Mouse (Mus musculus): Measurements from ENCODE around the gene Rpp25l.
"Not testable (repeated sequence)": the region's sequence is repeated elsewhere in the genome, so short reads cannot be mapped to it uniquely, and the experiment has no call there.

The Rpp25l gene

DNA sequence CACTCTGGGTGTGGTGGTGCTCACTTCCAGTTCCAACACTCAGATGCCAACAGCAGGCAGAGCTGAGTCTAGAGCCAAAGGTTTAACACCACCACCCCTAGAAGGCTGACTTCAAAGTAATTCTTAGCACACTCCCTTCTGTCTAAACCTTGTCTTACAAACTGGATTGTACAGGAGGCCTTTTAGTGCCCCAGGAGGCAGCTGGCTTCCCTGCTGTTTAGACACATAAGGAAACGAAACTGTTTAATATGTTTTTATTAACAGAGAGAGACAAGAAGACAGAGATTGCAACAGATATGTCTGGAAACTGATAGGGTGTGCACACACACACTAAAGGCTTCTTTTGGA lies 24.9 kb upstream of the Rpp25l start:
- no peak for DNase-seq (ENCODE audit: extremely low read depth, low read depth, low spot score)

GRCm38 (mm10) chr4:41737602-41738255 lies 24.4 kb upstream of the Rpp25l start:
- DNase-seq (ENCODE audit: extremely low read depth, low read depth, low spot score), result no peak

- no peak for DNase-seq (ENCODE audit: extremely low read depth, low read depth, low spot score)
Measured at GRCm38 (mm10) chr4:41731052-41731765, 17.9 kb upstream of the Rpp25l start, which contains the start of gene Arid3c. Gene Arid3c (minus strand): TSS chr4:41731142.

- no peak for DNase-seq (ENCODE audit: extremely low read depth, low read depth, low spot score)
Measured at GRCm38 (mm10) chr4:41726826-41727621, 13.7 kb upstream of the Rpp25l start.

GRCm38 (mm10) chr4:41722918-41723351 lies 9.6 kb upstream of the Rpp25l start, which contains the start of gene Dctn3:
Gene Dctn3 (minus strand): TSS chr4:41723170.
- peak; percentile 59 for DNase-seq (ENCODE audit: extremely low read depth, low read depth, low spot score)

- no peak for DNase-seq (ENCODE audit: extremely low read depth, low read depth, low spot score)
Measured at GRCm38 (mm10) chr4:41716834-41717233, 3.5 kb upstream of the Rpp25l start.

DNA sequence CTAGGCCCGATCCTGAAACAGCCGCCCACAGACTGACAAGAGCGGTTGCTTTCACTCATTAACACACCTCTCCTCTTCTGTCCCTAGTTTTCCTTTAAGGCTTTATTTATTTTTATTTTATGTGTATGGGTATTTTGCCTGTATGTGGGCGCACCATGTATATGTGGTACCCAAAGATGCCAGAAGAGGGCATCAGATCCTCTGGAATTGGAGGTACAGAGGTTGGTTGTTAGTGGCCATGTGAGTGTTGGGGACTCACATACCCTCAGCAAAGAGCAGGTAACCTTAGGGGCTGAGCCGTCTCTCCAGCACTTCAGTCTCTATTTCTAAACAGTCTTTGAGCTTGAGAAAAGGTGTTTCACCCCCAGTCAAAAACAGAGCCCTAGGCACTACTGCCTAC lies 2.3 kb upstream of the Rpp25l start:
- DNase-seq (ENCODE audit: extremely low read depth, low read depth, low spot score), result no peak

- no peak for DNase-seq (ENCODE audit: extremely low read depth, low read depth, low spot score)
Measured at GRCm38 (mm10) chr4:41715082-41715481, 1.7 kb upstream of the Rpp25l start.

DNA sequence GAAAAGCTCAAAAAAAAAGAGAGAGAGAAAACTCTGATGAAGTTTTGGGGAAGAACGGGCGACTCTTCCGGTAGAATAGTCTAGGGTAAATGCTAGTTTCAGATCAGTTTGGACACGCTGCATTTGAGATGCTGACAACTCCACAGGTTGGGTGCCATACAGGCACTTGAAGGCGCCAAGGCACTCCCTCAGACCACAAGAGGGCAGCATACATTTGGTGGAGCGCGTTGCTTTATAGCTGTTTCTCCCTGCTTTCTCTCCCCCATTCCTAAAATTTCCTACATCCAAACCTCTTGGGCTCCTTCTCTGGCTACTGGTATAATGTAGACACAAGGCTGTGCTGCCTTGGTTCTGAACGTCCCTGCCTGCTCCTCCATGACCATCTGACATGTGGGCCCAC lies 942 bp upstream of the Rpp25l start:
- no peak for DNase-seq (ENCODE audit: extremely low read depth, low read depth, low spot score)

DNA sequence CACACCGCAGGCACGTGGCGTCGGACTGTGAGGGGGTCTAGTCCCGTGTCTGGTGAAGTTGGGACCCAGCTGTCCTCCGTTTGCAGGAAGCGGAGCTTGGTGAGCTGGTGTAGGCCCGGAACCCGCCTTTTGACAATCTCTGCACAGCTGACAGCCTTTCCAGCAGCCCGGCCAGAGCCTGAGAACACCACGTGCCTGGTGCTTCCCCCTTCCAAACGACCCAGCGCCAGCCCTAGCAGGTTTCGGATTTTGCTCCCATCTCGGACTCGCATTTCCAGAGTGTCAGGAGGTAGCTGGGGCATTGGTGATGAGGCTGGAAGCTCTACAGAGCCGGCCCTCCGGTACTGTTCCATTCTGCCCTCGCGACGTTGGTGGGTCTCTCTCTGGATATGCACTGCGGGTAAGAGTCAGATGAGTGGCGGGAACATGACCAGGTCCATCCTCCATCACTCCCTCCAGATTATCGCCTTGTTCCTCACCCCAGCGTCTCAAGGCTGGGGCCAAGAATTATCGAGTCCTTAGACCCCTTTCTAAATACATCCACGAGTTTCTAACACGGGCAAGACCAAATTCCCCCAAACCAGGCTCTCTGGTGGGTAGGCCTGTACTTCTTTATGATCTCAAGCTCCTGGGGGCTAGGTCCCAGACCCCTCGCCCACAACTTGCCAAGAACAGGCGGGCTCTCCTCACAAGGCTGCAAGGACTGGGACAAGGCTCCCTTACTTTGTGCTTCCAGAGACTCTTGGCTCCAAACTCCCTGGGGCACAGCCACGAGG lies 725 bp downstream of the Rpp25l start:
- DNase-seq (ENCODE audit: extremely low read depth, low read depth, low spot score), result no peak

GRCm38 (mm10) chr4:41711705-41712375 lies 1.5 kb downstream of the Rpp25l start:
- no peak for DNase-seq (ENCODE audit: extremely low read depth, low read depth, low spot score)

DNA sequence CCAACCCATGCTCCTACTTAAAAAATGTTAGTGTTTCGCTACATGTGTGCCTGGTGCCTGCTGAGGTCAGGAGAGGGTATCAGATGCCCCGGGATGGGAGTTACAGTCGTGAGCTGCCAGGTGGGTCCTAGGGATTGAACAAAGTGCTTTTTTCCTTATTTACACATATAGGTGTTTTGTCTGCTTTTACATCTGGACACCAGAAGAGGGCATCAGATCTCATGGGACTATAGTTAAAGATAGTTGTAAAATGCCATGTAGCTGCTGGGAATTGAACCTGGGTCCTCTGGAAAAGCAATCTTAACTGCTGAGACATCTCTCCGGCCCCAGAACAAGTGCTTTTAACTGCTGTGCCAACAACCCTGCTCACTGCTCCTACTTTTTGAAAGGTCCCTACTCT lies 3.1 kb downstream of the Rpp25l start:
- DNase-seq (ENCODE audit: extremely low read depth, low read depth, low spot score), result no peak

DNA sequence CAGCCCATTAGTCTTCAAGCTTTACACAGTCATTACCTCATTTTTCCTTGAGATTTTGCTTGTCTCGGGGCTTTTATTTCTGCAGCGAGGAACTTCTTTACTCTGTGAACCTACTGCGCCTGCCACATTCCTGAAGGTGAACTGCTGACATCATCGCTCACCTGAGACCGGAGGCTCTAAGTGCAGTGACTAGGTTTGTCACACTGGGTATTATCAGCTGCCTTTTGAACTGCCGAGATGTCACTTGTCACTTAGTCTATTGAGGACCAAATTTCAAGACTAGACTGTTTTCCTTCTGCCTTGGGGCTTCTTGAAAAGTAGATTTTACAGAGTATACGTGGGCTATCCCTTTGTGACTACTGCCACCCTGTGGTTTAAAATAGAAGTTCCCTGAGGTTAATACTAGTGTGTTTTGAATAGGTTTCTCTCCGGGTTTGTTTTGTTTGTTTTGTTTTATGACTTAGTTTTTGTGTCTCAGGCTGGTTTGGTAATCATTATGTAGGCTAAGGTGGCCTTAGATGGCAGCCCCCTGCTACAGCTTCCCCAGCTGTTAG lies 5.1 kb downstream of the Rpp25l start:
- no peak for DNase-seq (ENCODE audit: extremely low read depth, low read depth, low spot score)

DNA sequence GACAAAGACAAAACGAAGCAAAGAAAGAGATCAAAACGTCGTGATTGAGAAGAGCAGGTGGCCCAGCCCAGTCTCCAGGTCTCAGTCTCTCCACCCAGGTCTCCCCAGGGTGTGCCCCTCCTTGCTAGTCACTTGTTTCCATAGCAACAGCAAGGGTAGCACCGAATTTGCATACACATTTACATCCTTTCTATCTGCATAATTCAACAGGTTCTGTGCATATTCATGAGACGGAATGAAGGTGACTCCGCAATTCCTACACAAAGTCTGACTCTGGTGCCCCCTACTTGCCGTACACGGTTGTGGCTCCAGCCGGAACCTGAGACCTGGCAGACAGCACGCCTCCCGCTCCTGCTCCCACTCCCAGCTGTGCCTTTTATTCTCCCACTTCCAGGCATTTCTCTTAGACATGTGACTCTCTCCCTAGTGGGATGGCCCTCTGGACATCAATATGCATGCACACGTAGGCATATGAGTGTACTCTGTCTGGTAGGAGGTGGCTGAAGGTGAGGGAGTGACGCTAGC lies 6.3 kb downstream of the Rpp25l start:
- no peak for DNase-seq (ENCODE audit: extremely low read depth, low read depth, low spot score)

DNA sequence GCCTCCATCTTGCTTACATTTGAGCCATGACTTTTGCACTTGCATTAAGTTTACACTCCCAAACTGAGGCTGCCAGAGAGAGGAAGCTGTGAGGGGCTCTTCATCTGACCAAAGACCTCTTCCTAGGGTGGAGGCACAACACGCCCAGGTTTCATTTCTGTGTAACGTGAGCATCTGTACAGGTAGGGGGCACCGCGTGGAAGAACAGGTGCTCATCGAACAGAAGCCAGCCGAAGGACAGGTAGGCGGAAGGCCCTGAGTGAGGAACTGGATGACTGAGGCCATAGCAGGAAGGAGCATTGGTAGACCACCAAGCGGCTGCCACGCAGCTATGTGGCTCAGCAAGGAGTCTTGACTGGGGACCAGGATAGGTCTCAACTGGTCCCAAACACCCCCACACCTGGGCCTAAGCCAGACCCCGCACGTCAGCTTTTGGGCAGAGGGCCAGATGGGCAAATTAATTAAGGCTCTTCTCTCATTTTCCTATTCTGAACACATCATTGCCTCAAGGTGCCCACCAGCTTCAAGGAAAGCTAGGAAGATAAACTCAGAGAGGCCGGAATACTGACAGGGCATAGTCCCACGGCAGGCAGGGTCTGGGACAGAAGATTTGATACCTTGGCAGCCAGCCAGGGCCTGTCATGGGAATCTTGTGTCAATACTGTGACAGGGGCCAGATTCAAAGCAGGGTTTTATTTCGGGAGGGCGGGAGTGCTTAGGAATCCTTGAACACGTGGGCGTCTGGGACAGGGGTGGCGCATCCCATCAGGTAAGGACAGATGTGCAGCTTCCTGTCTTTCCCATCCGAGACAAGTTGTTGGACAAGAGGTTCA lies 7.2 kb downstream of the Rpp25l start:
- no peak for DNase-seq (ENCODE audit: extremely low read depth, low read depth, low spot score)

GRCm38 (mm10) chr4:41704651-41705050 lies 8.7 kb downstream of the Rpp25l start:
- no peak for DNase-seq (ENCODE audit: extremely low read depth, low read depth, low spot score)

DNA sequence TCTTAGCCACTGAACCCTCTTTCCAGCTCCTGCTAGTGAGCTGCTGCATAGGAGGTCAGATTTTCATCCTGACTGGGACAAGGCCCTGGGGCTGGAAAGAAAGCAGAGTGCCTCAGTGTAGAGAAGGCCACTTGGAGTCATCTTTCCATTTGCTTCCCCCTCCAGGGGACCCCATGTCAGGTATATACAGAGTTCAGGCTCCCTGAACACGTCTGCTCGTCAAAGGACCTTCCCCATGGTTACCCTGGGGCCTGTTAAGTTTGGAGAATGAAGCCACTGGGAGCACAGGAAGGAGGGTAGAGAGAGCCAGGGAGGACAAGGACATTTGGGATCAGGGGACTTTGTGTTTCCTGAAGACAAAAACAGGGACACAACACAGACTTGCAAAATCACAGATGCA lies 11.1 kb downstream of the Rpp25l start:
- not testable (repeated sequence) for DNase-seq (ENCODE audit: extremely low read depth, low read depth, low spot score)

DNA sequence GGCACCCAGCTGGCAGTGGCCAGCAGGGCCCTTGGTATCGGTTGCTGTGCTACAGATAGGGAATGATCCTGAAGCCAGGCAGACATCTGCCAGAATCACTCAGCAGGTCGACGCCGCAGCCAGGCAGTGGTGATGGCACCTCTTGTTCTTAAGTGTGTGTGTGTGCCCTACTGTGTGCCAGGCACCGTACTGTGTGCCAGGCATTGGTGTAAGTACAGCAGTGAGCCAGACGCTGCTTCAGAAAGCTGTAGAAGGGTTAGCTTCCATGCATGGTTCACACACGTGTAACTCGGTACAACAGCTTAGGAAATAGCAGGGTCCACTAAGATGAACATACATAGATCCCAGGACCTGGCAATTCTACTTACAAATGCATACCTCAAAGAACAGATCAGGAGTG lies 13.1 kb downstream of the Rpp25l start:
- not testable (repeated sequence) for DNase-seq (ENCODE audit: extremely low read depth, low read depth, low spot score)

DNA sequence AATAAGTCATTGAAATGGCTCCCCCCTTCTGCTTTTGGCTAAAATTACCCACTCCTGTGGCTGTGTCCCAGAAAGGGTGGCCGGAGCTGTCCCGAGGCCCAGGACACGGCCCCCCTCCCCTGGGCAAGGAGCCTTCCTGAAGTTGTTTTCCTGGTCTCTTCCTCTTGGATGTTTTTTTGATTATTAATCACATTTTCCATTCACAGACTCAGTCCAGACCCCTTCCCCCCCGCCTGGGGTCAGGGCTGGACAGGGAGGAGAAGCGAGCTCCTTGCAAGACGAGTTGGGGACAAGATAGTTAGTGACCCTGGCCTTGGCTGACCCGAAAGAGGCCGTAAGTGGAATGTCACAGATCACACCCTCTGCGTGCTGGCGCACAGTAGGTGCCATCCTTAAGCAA lies 13.6 kb downstream of the Rpp25l start, which contains the start of gene Il11ra1:
Gene Il11ra1, plus strand, starts transcription at position 207 of the 400 bp plus-strand sequence.
- not testable (repeated sequence) for DNase-seq (ENCODE audit: extremely low read depth, low read depth, low spot score)
